Mouse (Mus musculus) intestine, embryonic 15.5 days (tissue): ENCODE measurements around the gene Slc25a41. TPM values are rescaled to one million over a fixed set of nuclear protein-coding genes. Genes with fewer than 3 reads are reported as not detected.
"Not testable (repeated sequence)": the region's sequence is repeated elsewhere in the genome, so short reads cannot be mapped to it uniquely, and the experiment has no call there.

ENCODE experiments used
- ATAC-seq: fragments of 200-750 bp; cut with Nextera tagmentation; 2 replicates; pipeline ENCODE4 v1.8.0; 2017; ENCODE audit warnings: moderate TSS enrichment, moderate library complexity
- H3K27ac ChIP-seq: fragments of 300-500 bp; sonication (generic); 2 replicates; pipeline ENCODE4 v1.5.1; 2015; ENCODE audit warnings: mild to moderate bottlenecking, inconsistent platforms
- H3K27me3 ChIP-seq: fragments of 300-500 bp; sonication (generic); replicated peaks from 2 replicates; pipeline ENCODE4 v1.6.1; 2015; ENCODE audit warnings: inconsistent platforms
- H3K36me3 ChIP-seq: fragments of 300-500 bp; sonication (generic); 2 replicates; pipeline ENCODE4 v1.6.1; 2015; ENCODE audit warnings: inconsistent platforms
- H3K4me1 ChIP-seq: fragments of 300-500 bp; sonication (generic); replicated peaks from 2 replicates; pipeline ENCODE4 v1.6.1; 2015; ENCODE audit warnings: inconsistent platforms
- H3K4me2 ChIP-seq: fragments of 300-500 bp; sonication (generic); replicated peaks from 2 replicates; pipeline ENCODE4 v1.6.1; 2015; ENCODE audit warnings: mild to moderate bottlenecking, inconsistent platforms
- H3K4me3 ChIP-seq: fragments of 300-500 bp; sonication (generic); replicated peaks from 2 replicates; pipeline ENCODE4 v1.5.1; 2015; ENCODE audit warnings: inconsistent platforms
- H3K9ac ChIP-seq: fragments of 300-500 bp; sonication (generic); 2 replicates; pipeline ENCODE4 v1.6.1; 2015; ENCODE audit warnings: inconsistent platforms
- H3K9me3 ChIP-seq: fragments of 300-500 bp; sonication (generic); 2 replicates; pipeline ENCODE4 v1.6.1; 2016; ENCODE audit warnings: inconsistent platforms
- WGBS: fragments of 180-500 bp; shearing (Covaris S2); methylation state at CpG from one replicate; pipeline ENCODE4 v1.1.7; 2015; 5-methylcytosine and 5-hydroxymethylcytosine counted together
- polyA plus RNA-seq: library from polyadenylated mRNA; unstranded; fragments of >200 nt; fragmentation: Nextera tagmentation; extraction: Ambion mirVana; gene quantifications from 2 replicates; pipeline ENCODE4 v1.2.1, GENCODE M21; 2015

Gene Slc25a41
- polyA plus RNA-seq, 1 experiment from 2014 or later = not detected

DNA sequence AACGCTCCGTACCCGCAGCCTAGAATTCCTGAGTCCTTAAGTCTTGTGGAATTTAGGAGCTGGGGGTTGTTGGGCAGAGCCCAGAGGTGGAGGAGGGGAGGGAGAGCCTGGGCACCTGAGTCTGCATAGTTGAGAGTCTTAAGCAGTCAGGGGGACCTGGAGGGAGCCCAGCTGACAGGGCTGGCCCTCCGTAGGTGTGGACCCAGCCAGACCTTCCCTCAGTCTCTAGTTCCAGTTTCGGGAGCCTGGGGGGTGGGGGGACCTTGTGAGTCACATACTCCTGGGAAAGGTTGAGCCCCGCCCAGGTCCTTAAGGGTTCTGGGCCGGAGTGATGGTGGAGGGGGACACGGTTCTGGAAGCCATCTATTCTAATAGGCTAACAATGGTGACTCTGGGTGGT, 21.6 kb upstream of the Slc25a41 start:
- Histone ChIP-seq H3K27ac (0 out of 2 replicates have a peak overlapping the region, but pooled peaks have one; percentile 22), H3K4me2 (peak overlapping the region; percentile 54), H3K9me3 (no peaks in the 10 kb centered on the region), H3K9ac (peak overlapping the region; percentile 46), H3K36me3 (no peaks in the 10 kb centered on the region), H3K4me3 (peak overlapping the region; percentile 46), H3K4me1 (peaks cover 22% of the 10 kb centered on the region; the same call in 1 of the 2 replicates), H3K27me3 (peaks cover 22% of the 10 kb centered on the region)
- WGBS = 10% methylated on average over 8 of the region's 8 CpGs
- no peak for ATAC-seq

DNA sequence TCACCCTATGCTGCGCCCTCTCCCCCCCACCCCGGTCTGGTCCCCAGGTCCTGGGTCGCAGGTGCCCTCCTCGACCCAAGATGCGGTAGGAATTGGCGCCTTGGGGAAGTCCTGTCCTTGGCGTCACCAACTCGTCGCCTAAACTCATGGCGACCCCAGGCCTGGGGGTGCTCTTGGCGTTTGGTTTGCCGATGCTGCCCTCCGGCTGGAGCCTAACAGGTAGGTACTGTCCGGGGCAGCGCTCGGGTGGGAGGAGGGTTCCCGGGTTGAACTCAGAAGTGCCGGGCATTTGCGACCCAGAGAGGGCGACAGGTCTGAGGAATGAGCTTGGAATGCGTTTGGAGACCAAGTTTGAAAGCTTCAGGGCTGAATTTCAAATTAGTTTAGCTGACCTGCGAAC, 21.1 kb upstream of the Slc25a41 start:
- no peaks in the 10 kb centered on the region for H3K36me3 ChIP-seq
- H3K27ac ChIP-seq = peak overlapping the region; percentile 90
- ATAC-seq = 0 out of 2 replicates have a peak, but pooled peaks have one; percentile 0
- H3K4me3 ChIP-seq = peak overlapping the region; percentile 46
- H3K4me1 ChIP-seq = peaks cover 22% of the 10 kb centered on the region; the same call in 1 of the 2 replicates
- peak overlapping the region; percentile 42 for H3K9ac ChIP-seq
- peaks cover 22% of the 10 kb centered on the region for H3K27me3 ChIP-seq
- WGBS = 3% methylated on average over 22 of the region's 22 CpGs
- H3K4me2 ChIP-seq = peak overlapping the region; percentile 54
- H3K9me3 ChIP-seq = no peaks in the 10 kb centered on the region

DNA sequence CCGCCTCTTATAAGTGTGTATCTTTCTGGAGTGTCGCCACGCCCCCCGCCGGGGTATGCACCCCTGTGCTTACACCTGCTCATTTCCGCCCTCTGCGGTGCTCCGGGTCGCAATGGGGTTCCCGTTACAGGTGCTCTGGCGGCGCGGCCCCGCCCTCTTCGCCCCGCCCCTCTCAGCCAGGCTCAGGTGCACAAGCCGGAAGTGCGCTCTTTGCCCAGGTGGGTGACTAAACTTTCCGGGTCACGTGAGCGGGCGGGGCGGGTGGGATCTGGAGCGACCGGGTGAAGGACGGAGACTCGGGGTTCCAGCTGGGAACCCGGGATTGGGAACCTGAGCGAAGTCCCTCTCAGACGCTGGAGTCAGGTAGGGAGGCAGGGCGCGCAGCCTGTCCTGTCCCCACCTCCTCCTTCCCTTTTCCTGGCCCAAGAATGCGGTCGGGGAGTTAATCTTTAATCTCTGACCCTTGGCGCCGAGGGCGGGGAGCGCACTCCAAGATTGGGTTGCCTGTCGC, 20.6 kb upstream of the Slc25a41 start:
- H3K27me3 ChIP-seq = peaks cover 22% of the 10 kb centered on the region
- H3K4me1 ChIP-seq = peaks cover 22% of the 10 kb centered on the region; the same call in 1 of the 2 replicates
- H3K4me2 ChIP-seq = peak overlapping the region; percentile 54
- under 1% methylated on average over 39 of the region's 39 CpGs for WGBS
- peak overlapping the region; percentile 90 for H3K27ac ChIP-seq
- no peaks in the 10 kb centered on the region for H3K36me3 ChIP-seq
- H3K9me3 ChIP-seq = no peaks in the 10 kb centered on the region
- peak; percentile 79 for ATAC-seq
- peak overlapping the region; percentile 42 for H3K9ac ChIP-seq
- H3K4me3 ChIP-seq = peak overlapping the region; percentile 46

DNA sequence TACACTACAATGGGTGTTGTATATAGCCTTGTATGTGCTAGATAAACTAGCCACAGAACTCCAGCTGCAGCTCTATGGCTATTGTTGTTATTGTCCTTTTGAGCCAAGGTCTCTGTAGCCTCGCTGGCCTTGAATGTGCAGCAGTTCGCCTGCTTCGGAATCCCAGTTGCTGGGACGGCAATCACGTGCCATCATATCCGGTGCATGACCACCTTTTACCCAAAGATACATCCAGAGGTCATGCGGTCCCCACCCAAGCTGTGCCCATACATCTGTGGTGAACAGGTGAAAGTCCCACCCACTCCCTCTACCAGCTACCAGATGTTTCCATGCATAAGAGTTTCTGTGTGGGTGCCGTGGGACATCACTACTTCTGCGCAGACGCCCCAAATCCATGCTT, 19.6 kb upstream of the Slc25a41 start:
- Histone ChIP-seq H3K4me2 (peak overlapping the region; percentile 94), H3K27ac (peak overlapping the region; percentile 86), H3K27me3 (peaks cover 22% of the 10 kb centered on the region), H3K4me3 (no peak overlapping the region), H3K36me3 (no peaks in the 10 kb centered on the region), H3K9ac (no peak overlapping the region), H3K9me3 (no peaks in the 10 kb centered on the region), H3K4me1 (peaks cover 22% of the 10 kb centered on the region; the same call in 1 of the 2 replicates)
- no peak for ATAC-seq
- WGBS = 34% methylated on average over 10 of the region's 10 CpGs

DNA sequence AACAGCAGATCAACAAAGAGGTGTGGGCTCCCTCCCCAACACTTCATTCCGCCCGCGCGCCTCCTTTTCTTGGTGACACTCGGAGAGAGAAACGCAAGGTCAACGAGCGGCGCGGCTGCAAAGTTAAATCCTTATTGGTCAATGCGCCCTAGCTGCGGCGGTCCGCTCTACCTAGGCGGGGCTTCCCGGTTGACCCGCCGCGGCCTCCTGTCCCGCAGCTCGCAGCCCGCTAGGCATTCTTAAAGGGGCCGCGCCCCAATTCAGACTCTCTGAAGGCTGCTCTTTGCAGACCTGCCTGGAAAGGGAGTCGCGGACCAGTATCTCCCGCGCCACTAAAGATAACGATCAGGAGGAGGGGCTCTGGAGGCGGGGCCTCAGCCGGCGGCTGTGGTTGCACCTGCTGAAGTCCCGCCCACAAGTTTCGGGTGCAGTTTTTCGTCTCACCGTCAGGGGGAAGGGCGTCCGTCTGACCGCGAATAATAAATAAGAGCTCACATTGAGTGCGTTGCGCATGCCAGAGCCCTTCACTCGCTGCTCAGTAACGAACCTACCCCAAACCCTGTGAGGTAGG, 18.9 kb upstream of the Slc25a41 start:
- peak; percentile 85 for ATAC-seq
- under 1% methylated on average over 44 of the region's 44 CpGs for WGBS
- Histone ChIP-seq H3K9ac (no peak overlapping the region), H3K4me3 (peak overlapping the region; percentile 86), H3K4me2 (peak overlapping the region; percentile 94), H3K36me3 (no peaks in the 10 kb centered on the region), H3K9me3 (no peaks in the 10 kb centered on the region), H3K27ac (peak overlapping the region; percentile 86), H3K27me3 (peaks cover 22% of the 10 kb centered on the region), H3K4me1 (peaks cover 18% of the 10 kb centered on the region; the same call in 1 of the 2 replicates)

DNA sequence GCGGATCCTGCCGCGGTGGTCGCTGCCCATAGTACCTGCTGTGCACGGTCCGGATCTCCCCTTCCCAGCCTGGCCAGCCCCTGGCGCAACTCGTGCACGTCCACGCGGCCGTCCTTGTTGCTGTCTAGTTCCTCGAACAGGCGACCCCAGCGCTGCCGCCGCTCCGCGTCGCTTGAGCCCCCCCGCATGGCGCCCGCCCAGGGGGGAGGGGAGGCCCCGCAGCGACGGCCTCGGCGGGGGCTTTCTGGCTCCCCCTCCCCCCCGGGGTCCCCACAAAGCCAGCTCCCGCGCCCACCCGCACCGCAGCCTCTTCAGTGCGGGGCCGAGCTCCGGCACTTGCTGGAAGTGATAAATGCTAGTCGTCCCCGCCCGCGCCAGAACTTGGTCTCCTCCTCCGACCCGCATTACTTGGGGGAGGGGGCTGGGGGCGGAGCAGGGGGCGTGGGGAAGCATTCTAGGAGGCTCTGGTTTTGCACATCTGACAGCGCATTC, 18.1 kb upstream of the Slc25a41 start, which contains the start of gene Slc25a23:
TSS of gene Slc25a23 (minus strand) at position 378 of the 492 bp plus-strand sequence.
- H3K9ac ChIP-seq = peak within 1 kb of the TSS; percentile 73
- WGBS = under 1% methylated on average over 40 of the region's 45 CpGs
- peak within 1 kb of the TSS; percentile 86 for H3K27ac ChIP-seq
- peak within 1 kb of the TSS; percentile 86 for H3K4me3 ChIP-seq
- H3K36me3 ChIP-seq = peaks cover 3% of the 10 kb centered on the region; the same call in 1 of the 2 replicates
- peaks cover 22% of the 10 kb centered on the region for H3K27me3 ChIP-seq
- peaks cover 17% of the 10 kb centered on the region; the same call in 1 of the 2 replicates for H3K4me1 ChIP-seq
- peak; percentile 50 for ATAC-seq
- no peaks in the 10 kb centered on the region for H3K9me3 ChIP-seq
- H3K4me2 ChIP-seq = peak within 1 kb of the TSS; percentile 94

DNA sequence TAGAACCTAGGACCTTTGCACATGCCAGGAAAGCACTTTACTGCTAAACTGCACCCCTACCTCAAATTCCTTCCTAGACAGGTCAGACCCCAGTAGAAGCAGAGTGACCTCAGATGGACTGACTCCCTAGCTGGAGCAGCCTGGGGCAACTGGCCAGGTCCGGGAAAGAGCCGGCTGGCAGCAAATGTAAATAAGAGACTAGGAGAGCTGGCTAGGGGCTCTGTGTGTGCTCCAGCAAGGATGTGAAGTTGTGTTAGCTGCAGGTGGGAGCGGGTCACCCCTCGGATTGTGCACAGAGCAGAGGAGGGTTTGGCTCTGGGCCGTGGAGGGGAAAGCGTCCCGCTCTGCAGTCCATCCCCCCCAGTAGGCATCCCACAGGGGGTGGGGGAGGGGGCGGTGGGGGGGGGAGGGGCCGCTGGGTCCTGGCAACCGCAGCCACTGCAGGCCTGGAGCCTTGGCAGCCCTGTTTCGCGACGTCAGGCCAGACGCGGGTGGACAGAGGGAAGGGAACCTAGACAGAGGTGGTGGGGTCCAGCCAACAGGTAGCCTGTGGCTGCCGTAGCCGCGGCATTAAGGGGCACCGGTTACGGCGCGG, 17.5 kb upstream of the Slc25a41 start, which contains the start of gene Crb3:
TSS of gene Crb3 (plus strand) at position 215 of the 595 bp plus-strand sequence.
- no peak for ATAC-seq
- Histone ChIP-seq H3K9me3 (no peaks in the 10 kb centered on the region), H3K4me3 (peak within 1 kb of the TSS; percentile 86), H3K4me2 (peak within 1 kb of the TSS; percentile 94), H3K27me3 (peaks cover 22% of the 10 kb centered on the region), H3K4me1 (peaks cover 17% of the 10 kb centered on the region; the same call in 1 of the 2 replicates), H3K27ac (peak within 1 kb of the TSS; percentile 86), H3K36me3 (peaks cover 3% of the 10 kb centered on the region; the same call in 1 of the 2 replicates), H3K9ac (peak within 1 kb of the TSS; percentile 73)
- 1% methylated on average over 20 of the region's 22 CpGs for WGBS

DNA sequence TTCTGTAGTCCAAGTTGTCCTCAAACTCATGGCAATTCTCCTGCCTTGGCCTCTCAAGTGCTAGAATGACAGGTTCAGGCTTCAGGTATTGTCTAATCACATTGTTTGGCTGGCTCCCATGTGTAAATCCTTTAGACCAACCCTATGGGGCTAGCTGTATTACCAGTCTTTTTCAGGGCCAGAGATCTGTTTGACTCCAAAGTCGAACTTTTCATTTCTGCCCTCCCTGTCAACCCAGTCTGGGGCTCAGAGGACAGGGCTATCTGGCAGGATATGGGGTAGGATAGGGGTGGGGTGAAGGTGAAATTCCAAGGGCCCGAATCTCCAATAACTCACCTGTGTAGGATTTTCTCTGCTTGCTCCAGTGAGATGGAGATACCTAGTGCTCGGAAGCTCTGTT, 14.8 kb upstream of the Slc25a41 start:
- no peak for ATAC-seq
- no peak overlapping the region for H3K4me2 ChIP-seq
- 74% methylated on average over 3 of the region's 3 CpGs for WGBS
- H3K36me3 ChIP-seq = peaks cover 3% of the 10 kb centered on the region; the same call in 1 of the 2 replicates
- no peaks in the 10 kb centered on the region for H3K9me3 ChIP-seq
- no peak overlapping the region for H3K4me3 ChIP-seq
- H3K27me3 ChIP-seq = 0 out of 2 replicates have a peak, but pooled peaks cover 4% of the 10 kb centered on the region
- no peak overlapping the region for H3K9ac ChIP-seq
- H3K4me1 ChIP-seq = peaks cover 15% of the 10 kb centered on the region; the same call in 1 of the 2 replicates
- no peak overlapping the region for H3K27ac ChIP-seq

DNA sequence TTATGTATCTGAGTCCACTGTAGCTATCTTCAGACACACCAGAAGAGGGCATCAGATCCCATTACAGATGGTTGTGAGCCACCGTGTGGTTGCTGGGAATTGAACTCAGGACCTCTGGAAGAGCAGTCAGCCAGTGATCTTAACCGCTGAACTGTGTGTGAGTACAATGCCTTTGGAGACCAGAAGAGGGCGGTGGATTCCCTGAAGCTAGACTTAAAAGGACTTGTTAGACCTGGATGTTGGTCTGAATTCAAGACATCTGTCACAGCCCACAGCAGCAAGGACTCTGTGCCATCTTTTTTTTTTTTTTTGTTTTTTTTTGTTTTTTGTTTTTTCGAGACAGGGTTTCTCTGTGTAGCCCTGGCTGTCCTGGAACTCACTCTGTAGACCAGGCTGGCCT, 10.2 kb upstream of the Slc25a41 start:
- not testable (repeated sequence) for H3K9ac ChIP-seq, H3K4me3 ChIP-seq, H3K4me1 ChIP-seq, H3K36me3 ChIP-seq, ATAC-seq, H3K27ac ChIP-seq, H3K9me3 ChIP-seq, H3K4me2 ChIP-seq, H3K27me3 ChIP-seq
- WGBS = 85% methylated on average over 4 of the region's 4 CpGs

DNA sequence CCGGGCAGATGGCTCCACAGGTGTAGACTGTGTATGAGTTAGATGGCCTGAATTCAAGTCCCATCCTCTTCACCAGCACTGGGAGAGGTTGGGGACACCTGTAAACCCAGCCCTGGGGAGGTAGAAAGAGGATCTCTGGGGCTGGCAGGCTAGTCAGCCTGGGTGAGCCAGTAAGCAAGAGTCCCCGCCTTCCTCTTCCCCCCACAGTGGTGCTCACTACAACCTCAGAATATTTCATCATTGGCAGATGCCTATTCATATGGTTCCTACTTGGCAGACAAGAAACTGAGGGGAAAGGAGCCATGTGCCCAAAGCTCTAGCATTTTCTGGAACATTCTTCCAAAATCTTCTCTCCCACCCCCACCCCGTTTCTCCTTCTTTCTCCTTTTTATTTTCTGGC, 7.4 kb upstream of the Slc25a41 start:
- ATAC-seq = no peak

DNA sequence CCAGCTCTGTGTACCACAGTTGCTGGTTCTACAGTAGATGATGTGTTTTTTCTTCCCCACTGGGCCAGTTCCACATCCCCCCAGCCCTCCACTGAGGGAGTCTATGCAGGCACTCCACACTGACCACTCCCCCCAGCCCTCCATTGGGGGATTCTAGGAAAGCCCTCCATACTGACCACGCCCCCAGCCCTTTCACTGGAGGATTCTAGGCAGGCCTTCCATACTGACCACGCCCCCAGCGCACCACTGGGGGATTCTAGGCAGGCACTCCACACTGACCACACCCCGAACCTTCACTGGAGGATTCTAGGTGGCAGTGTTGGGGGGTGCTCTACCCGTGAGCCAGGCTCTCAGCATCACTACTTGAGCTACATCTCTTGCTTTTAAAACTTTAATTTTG, 6.0 kb upstream of the Slc25a41 start:
- Histone ChIP-seq H3K27me3 (no peaks in the 10 kb centered on the region), H3K4me3 (no peak overlapping the region), H3K9ac (no peak overlapping the region), H3K36me3 (no peaks in the 10 kb centered on the region), H3K4me1 (no peaks in the 10 kb centered on the region), H3K27ac (no peak overlapping the region), H3K9me3 (no peaks in the 10 kb centered on the region), H3K4me2 (no peak overlapping the region)
- WGBS = 43% methylated on average over 5 of the region's 5 CpGs
- peak; percentile 55; the same call in 1 of the 2 replicates for ATAC-seq

More for the DNA sequence above, 7.4 kb upstream of the Slc25a41 start:
- Histone ChIP-seq H3K4me1 (no peaks in the 10 kb centered on the region), H3K4me3 (no peak overlapping the region), H3K27ac (no peak overlapping the region), H3K9ac (no peak overlapping the region), H3K27me3 (no peaks in the 10 kb centered on the region), H3K4me2 (no peak overlapping the region), H3K9me3 (no peaks in the 10 kb centered on the region), H3K36me3 (no peaks in the 10 kb centered on the region)
- WGBS = 85% methylated on average over 3 of the region's 3 CpGs

DNA sequence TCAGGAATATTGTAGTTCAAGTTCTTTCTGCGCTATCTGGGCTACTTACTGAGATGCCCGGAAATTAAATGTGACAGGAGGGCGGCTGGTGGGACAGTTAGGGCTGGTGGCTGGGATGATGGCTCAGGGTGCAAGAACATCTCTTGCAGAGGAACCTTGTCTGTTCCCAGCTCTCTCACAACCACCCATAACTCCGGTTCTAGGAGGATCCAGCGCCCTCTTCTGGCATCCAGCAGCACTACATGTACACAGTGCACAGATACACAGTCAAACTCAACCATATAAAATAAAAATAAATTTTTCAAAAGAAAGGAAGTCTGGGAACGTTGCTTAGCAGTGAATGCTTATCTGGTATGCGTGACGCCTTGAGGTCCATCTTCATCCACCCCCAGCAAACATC, 2.5 kb downstream of the Slc25a41 start:
- no peak overlapping the region for H3K27ac ChIP-seq
- 38% methylated on average over 8 of the region's 8 CpGs for WGBS
- H3K27me3 ChIP-seq = peaks cover 4% of the 10 kb centered on the region; the same call in 1 of the 2 replicates
- no peaks in the 10 kb centered on the region for H3K9me3 ChIP-seq
- H3K4me2 ChIP-seq = 0 out of 2 replicates have a peak overlapping the region, but pooled peaks have one; percentile 40
- no peaks in the 10 kb centered on the region for H3K36me3 ChIP-seq
- no peak overlapping the region for H3K4me3 ChIP-seq
- no peak for ATAC-seq
- H3K9ac ChIP-seq = no peak overlapping the region
- 0 out of 2 replicates have a peak, but pooled peaks cover 3% of the 10 kb centered on the region for H3K4me1 ChIP-seq
